Mouse (Mus musculus) spleen, adult 18-20 months (tissue): ENCODE measurements at regions not wholly inside any gene's neighbourhood (a gene's known extent, or its start where the extent isn't known, plus 50 kb on each side); places are given as distances from the start of the nearest gene placed in this dataset.

ENCODE experiments used
- DNase-seq, 2 experiments: peaks; one replicate each; pipeline ENCODE4 v3.0.0; 2022; ENCODE audit warnings: mixed read lengths in 2 of 2

DNA sequence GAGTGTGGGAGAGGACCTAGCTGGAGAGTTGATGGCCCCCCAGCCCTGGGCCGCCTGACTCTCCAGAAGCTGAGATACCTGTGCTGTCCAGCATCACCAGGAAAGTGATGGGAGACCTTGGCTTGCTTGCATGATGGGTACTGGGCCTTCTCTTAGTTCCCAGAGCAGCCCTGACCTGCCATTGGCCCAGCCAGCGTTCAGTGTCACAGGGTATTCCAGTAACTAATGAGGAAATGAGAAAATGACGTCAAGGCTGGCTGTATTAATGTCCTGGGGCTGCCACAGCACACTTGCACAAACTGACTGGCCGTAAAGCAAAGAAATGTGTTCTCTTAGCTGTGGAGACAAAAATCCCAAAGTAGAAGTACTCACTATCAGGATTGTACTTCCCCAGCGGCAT lies 307.5 kb downstream of the Tbc1d1 start:
- DNase-seq, result no peak

GRCm38 (mm10) chr5:64466320-64466719 lies 310.2 kb downstream of the Tbc1d1 start:
- DNase-seq, result no peak

GRCm38 (mm10) chr5:64467856-64468255 lies 311.8 kb downstream of the Tbc1d1 start:
- DNase-seq, result no peak

DNA sequence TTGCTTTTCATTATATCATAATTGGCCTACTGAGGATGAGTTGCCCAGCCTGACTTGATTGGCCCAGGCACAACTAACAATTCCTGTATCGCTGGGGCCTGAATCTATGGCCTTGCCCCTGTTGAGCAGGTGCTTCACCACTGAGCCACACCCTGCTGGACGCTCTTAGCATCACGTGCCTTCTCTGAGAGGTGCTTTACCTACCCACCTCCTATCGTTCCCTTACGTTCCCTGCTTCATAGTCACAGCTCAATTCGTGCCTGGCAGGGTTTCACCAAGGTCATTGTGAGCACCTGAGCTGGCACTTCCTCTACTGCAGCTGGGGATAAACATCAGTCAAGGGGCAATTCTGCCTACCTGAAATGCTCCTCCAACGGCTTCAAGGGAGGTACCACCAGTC lies 312.2 kb downstream of the Tbc1d1 start:
- no peak for DNase-seq

DNA sequence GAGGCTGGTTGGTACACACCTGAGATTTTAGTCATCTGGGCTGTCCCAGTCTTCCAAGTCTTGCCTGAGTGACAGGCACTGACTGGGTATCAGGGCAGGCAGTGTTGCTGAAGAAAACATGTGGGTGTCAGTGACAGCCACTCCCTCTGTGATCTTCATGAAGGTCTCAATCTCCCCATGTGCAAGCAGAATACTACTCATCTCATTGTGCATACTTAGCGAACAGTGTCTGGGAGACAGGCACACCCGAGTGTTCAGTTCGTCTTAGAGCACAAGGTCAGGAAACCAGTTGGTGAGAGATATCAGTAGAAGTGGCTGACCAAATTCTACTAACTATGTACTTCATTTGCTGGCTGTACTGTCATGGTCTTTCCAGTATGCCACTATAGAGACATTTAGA lies 315.9 kb downstream of the Tbc1d1 start:
- no peak for DNase-seq

DNA sequence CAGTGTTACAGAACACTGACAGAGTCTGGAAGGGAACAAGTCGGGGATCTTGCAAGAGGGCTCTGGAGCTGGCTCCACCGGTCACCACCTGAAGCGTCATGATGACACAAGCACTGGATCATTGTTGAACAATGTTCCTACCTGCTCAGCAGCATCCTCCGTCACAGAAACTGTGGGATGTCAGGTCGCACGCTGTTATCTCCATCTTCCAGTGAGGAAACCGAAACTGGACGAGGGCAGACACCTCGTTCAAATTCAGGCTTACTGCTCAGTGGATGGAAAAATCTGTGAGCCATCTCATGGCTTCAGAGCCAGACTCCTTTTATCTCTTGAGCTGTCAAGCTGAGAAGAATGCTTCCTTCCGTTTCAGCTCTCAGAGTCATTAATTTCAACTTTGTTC lies 316.3 kb downstream of the Tbc1d1 start:
- DNase-seq, result no peak

DNA sequence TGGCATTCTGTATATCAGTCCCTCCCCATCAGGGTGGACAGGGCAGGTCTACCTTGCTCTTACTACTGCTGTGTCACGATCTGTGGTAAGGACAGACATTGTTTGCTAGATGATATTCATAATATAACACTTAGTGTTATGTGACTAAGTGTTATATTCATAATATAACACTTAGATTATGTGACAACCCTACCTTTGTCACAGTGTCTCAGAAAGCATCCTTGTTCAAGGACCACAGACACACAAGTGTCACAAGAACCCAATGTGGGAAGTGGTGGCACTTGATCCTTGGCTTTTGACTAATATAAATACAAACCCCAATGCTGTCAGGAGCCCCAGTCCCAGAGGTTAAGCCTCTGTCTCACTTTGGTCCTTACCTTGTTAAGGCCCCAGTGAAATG lies 318.8 kb downstream of the Tbc1d1 start:
- no peak for DNase-seq

- DNase-seq, result no peak
Observed at GRCm38 (mm10) chr5:64475736-64476519, 319.8 kb downstream of the Tbc1d1 start.

DNA sequence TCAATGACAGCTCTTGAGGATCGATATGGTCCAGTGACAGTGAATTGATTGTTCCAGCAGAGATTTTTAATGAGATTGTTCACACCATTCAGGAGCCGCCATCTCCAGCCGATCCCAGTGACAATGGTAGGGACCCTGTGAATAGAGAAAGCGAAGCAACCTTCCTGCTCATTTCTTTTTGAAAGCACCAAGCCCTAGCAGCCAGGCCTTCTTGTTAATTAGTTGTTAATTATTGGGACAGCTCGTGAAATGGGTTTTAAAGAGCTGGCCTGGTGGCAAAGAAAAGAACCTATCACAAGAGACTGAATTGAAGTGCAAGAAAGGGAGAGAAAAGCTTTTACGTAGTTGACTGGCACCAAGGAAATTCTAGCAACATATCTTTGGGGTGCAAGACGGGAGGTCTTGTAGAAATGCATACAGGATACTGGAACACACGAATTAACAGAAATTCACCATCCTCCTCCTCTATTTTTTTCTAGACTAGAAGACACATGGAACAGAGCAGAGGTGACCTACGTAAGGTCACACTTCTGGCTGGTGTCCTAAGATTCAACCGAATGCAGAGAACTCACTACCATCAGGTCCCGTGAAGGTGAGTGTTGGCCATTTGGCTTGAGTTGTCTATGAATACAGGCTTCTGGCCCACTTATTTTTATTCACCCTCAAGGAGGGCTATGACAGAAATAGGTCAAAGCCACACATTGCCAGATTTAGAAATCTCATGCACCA lies 320.7 kb downstream of the Tbc1d1 start:
- no peak for DNase-seq

GRCm38 (mm10) chr5:64478143-64478542 lies 322.0 kb downstream of the Tbc1d1 start:
- DNase-seq, result no peak

- no peak for DNase-seq
Observed at GRCm38 (mm10) chr5:64478599-64479214, 322.6 kb downstream of the Tbc1d1 start.

DNA sequence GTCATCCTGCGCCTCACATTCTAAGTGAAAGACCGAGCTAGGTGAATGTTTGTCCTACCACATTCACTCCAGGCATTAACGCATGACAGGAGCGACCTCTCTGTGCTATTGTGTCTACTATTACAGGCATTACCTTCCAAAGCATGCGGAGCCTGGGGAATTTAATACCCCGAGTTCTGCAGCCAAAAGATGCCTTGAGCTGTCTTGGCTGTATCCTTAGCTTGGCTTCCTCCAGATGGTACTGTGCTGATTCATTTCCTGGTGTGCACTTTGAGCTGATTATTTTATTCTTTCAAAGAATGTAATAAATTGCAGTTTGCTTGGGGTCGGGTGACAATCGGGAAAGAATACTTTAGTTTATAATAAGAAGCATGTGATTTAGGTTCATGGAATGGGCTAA lies 323.2 kb downstream of the Tbc1d1 start:
- DNase-seq, result no peak

DNA sequence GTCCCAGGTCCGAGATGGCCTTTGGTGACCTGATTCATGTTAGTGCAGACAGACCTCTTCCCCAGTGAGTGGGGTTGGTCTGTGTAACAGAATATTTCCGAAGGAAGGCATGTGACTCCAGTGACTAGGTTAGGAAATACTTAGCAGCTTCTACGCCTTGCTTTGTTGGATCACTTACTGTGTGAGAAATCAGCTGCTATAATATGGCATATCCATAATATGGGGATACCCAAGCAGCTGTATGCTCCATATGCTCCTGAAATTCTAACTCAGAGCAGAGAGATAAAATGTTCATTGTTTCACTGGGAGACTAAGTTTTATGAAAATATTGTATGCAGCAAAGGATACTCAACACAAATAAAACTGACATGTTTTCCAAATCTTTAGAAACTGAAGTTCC lies 318.1 kb upstream of the Klf3 start:
- no peak for DNase-seq

GRCm38 (mm10) chr5:64485856-64486255 lies 317.3 kb upstream of the Klf3 start:
- no peak for DNase-seq

GRCm38 (mm10) chr5:64486761-64487160 lies 316.4 kb upstream of the Klf3 start:
- no peak for DNase-seq

- peak; percentile 67 to 74 for DNase-seq
Observed at GRCm38 (mm10) chr5:64487698-64488398, 315.3 kb upstream of the Klf3 start.

GRCm38 (mm10) chr5:64489656-64490444 lies 313.3 kb upstream of the Klf3 start:
- DNase-seq, result no peak

DNA sequence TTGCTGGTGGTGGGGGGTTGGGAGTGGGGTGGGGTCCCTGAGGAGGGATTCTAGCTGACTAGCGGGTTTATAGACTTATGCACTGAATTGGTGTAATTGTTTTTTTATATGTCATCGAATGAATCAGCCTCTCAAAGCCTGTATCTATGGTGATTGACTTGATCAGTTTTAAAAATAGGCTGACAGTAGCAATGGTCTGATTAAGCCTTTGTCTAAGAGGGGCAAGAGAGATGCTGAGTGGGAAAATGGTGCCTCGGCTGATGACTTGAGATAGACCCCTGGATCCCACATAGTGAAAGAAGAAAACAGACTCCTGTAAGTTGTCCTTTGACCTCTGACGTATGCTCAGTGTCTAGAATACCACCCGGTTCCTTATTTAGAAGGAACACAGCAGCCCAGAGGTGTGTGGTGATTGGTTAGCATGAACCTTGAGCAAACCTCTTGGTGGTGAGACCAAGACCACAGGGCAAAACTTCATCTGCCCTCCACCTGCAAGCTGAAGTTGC lies 312.7 kb upstream of the Klf3 start:
- DNase-seq, result no peak

DNA sequence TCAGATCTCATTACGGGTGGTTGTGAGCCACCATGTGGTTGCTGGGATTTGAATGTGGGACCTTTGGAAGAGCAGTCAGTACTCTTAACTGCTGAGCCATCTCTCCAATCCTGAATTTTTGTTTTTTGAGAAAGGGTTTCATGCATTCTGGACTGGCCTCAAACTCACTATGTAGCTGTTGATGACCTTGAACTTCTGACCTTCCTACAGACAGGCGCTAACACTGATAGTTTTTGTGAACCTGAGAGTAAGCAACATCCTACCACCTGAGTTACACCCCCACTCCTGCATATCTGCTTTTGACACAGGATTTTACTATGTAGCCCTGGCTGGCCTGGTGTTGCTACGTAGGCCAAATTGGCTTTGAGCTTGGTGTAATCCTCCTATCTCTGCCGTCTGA lies 308.8 kb upstream of the Klf3 start:
- DNase-seq, result no peak

DNA sequence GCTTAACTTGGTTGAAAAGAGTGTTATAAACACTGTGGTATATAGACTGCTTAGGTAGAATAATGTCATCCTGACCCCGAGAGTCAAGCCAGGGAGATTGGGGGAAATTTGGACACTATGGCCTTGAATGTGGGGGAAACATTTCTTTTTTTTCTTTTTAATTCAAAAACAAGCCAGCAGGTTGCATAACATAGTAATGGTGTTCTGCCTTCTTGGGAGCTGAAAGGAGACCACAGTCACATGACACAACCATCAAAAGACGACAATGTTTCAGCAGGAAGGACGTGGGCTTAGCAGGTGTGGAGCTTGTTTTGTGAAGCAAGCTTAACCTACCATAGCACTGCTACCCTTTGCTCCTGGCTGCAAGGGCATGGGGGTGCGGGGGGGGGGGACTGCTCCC lies 306.3 kb upstream of the Klf3 start:
- no peak for DNase-seq

GRCm38 (mm10) chr5:64498431-64498830 lies 304.8 kb upstream of the Klf3 start:
- DNase-seq, result no peak

GRCm38 (mm10) chr5:64499131-64499530 lies 304.1 kb upstream of the Klf3 start:
- no peak for DNase-seq
